8 mouse cellular contexts compared by ENCODE assay signal in genomic region chrX:73458877-73459392, GRCm38 (mm10). TPM values are rescaled to one million over a fixed set of nuclear protein-coding genes. Genes with fewer than 3 reads are reported as not detected.
DNase-seq lines count a peak whose midpoint lies in the region; ATAC-seq and TF ChIP-seq lines count a peak whose summit lies in the region.

TSS of gene Haus7 (minus strand) at chrX:73459044.

- H3K4me2 ChIP-seq in embryonic facial prominence, embryonic 13.5 days = peak within 1 kb of the TSS; percentile 63
- peak within 1 kb of the TSS; percentile 63 for H3K4me2 ChIP-seq in limb, embryonic 12.5 days
- H3K4me2 ChIP-seq in midbrain, embryonic 15.5 days = peak within 1 kb of the TSS; percentile 52

- DNase-seq in 3134 (ENCODE audit: extremely low read depth, insufficient read length, low spot score) = peak; percentile 99
- DNase-seq in adrenal gland, postnatal 36 days = peak; percentile 93
- DNase-seq in heart, adult 18-20 months = peak; percentile 89 to 97
- peak; percentile 96 for DNase-seq in kidney, adult 2 months
- peak; percentile 88 to 90 for DNase-seq in spleen, adult 2 months (ENCODE audit: low read depth in 1 of 2, low spot score in 2 of 2)

- H3K27ac ChIP-seq in embryonic facial prominence, embryonic 13.5 days = no peak within 1 kb of the TSS
- peak within 1 kb of the TSS; percentile 39; the same call in 1 of the 2 replicates for H3K27ac ChIP-seq in kidney, adult 2 months (ENCODE audit: insufficient read depth, low read depth, low read length)
- no peak within 1 kb of the TSS for H3K27ac ChIP-seq in limb, embryonic 12.5 days
- no peak within 1 kb of the TSS for H3K27ac ChIP-seq in midbrain, embryonic 15.5 days
- H3K27ac ChIP-seq in spleen, adult 2 months (ENCODE audit: insufficient read depth, low read length) = no peak within 1 kb of the TSS

- H3K9ac ChIP-seq in embryonic facial prominence, embryonic 13.5 days = peak within 1 kb of the TSS; percentile 68
- H3K9ac ChIP-seq in limb, embryonic 12.5 days (replicated peaks) = peak within 1 kb of the TSS; percentile 51
- peak within 1 kb of the TSS; percentile 43 for H3K9ac ChIP-seq in midbrain, embryonic 15.5 days

- peak; percentile 100 for ATAC-seq in embryonic facial prominence, embryonic 13.5 days (ENCODE audit: insufficient number of reproducible peaks, insufficient read depth, low FRiP score, low TSS enrichment, low read depth)
- peak; percentile 100 for ATAC-seq in limb, embryonic 12.5 days (ENCODE audit: insufficient number of reproducible peaks, insufficient read depth, low FRiP score, low TSS enrichment, low read depth)
- peak; percentile 100 for ATAC-seq in midbrain, embryonic 15.5 days (replicated peaks)

- no peaks in the 10 kb centered on the region for H3K9me3 ChIP-seq in embryonic facial prominence, embryonic 13.5 days
- no peaks in the 10 kb centered on the region for H3K9me3 ChIP-seq in limb, embryonic 12.5 days
- no peaks in the 10 kb centered on the region for H3K9me3 ChIP-seq in midbrain, embryonic 15.5 days

- H3K4me3 ChIP-seq in embryonic facial prominence, embryonic 13.5 days = peak within 1 kb of the TSS; percentile 55
- H3K4me3 ChIP-seq in kidney, adult 2 months (ENCODE audit: insufficient read depth, low read depth, low read length) = peak within 1 kb of the TSS; percentile 73
- peak within 1 kb of the TSS; percentile 55 for H3K4me3 ChIP-seq in limb, embryonic 12.5 days (replicated peaks)
- H3K4me3 ChIP-seq in midbrain, embryonic 15.5 days = peak within 1 kb of the TSS; percentile 56
- peak within 1 kb of the TSS; percentile 75 for H3K4me3 ChIP-seq in spleen, adult 2 months (ENCODE audit: extremely low read depth, insufficient read depth, insufficient read length)

- TF ChIP-seq POLR2A in kidney, adult 2 months (IDR thresholded peaks at IDR 0.05; ENCODE audit: low read depth, low read length) = no peak
- no peak for TF ChIP-seq POLR2A in spleen, adult 2 months (IDR thresholded peaks at IDR 0.05; ENCODE audit: low read depth, low read length)

- no peaks in the 10 kb centered on the region for H3K27me3 ChIP-seq in embryonic facial prominence, embryonic 13.5 days
- no peaks in the 10 kb centered on the region for H3K27me3 ChIP-seq in kidney, adult 2 months (replicated peaks; ENCODE audit: control insufficient read depth, insufficient read depth, low read length)
- H3K27me3 ChIP-seq in limb, embryonic 12.5 days = no peaks in the 10 kb centered on the region; the same call in 1 of the 2 replicates
- H3K27me3 ChIP-seq in midbrain, embryonic 15.5 days (replicated peaks) = no peaks in the 10 kb centered on the region
- H3K27me3 ChIP-seq in spleen, adult 2 months (ENCODE audit: control insufficient read depth, insufficient read depth, low read length) = no peaks in the 10 kb centered on the region

- peak; percentile 68 for TF ChIP-seq CTCF in kidney, adult 2 months (conservative IDR thresholded peaks at IDR 0.05; ENCODE audit: insufficient read depth, insufficient read length, low read depth, low read length)
- peak; percentile 13; the same call in 1 of the 2 replicates for TF ChIP-seq CTCF in spleen, adult 2 months (IDR thresholded peaks at IDR 0.05; ENCODE audit: extremely low read depth, insufficient read depth, insufficient read length, insufficient replicate concordance)

- peaks cover 2% of the 10 kb centered on the region; the same call in 1 of the 2 replicates for H3K36me3 ChIP-seq in embryonic facial prominence, embryonic 13.5 days
- H3K36me3 ChIP-seq in kidney, adult 2 months (ENCODE audit: control insufficient read depth, insufficient read depth, low read length) = no peaks in the 10 kb centered on the region
- H3K36me3 ChIP-seq in limb, embryonic 12.5 days = no peaks in the 10 kb centered on the region
- H3K36me3 ChIP-seq in midbrain, embryonic 15.5 days (replicated peaks) = no peaks in the 10 kb centered on the region
- H3K36me3 ChIP-seq in spleen, adult 2 months (ENCODE audit: control insufficient read depth, insufficient read depth, low read length) = no peaks in the 10 kb centered on the region

- peaks cover 2% of the 10 kb centered on the region; the same call in 1 of the 2 replicates for H3K4me1 ChIP-seq in embryonic facial prominence, embryonic 13.5 days
- peaks cover 3% of the 10 kb centered on the region; the same call in 1 of the 2 replicates for H3K4me1 ChIP-seq in kidney, adult 2 months (ENCODE audit: control insufficient read depth, insufficient read depth, low read length)
- H3K4me1 ChIP-seq in limb, embryonic 12.5 days (replicated peaks) = 0 out of 2 replicates have a peak, but pooled peaks cover 5% of the 10 kb centered on the region
- H3K4me1 ChIP-seq in midbrain, embryonic 15.5 days = peaks cover 7% of the 10 kb centered on the region
- H3K4me1 ChIP-seq in spleen, adult 2 months (ENCODE audit: control insufficient read depth, insufficient read depth, insufficient read length) = peaks cover 5% of the 10 kb centered on the region; the same call in 1 of the 2 replicates

- WGBS in embryonic facial prominence, embryonic 13.5 days = 26% methylated on average over 26 of the region's 26 CpGs
- WGBS in kidney, adult 2 months = under 1% methylated on average over 25 of the region's 26 CpGs
- 29% methylated on average over 26 of the region's 26 CpGs for WGBS in limb, embryonic 12.5 days
- 19% methylated on average over 26 of the region's 26 CpGs for WGBS in midbrain, embryonic 15.5 days
- 34% methylated on average over 26 of the region's 26 CpGs for WGBS in spleen, adult 2 months

RNA-seq across cellular contexts. Expression of gene Haus7, which starts in this region (rescaled TPM):
- total RNA-seq in adrenal gland, postnatal 36 days (2021) = 10 to 100 TPM; 30.0 to 31.5 TPM
- polyA plus RNA-seq in embryonic facial prominence, embryonic 13.5 days (2015; fragmentation: Nextera tagmentation; extraction: Ambion mirVana) = 83.0 and 96.2 TPM in 2 replicates
- 1 to 10 TPM; 6.2 to 9.1 TPM for total RNA-seq in heart, adult 18-20 months (2021)
- 12.9 and 13.8 TPM in 2 replicates for polyA plus RNA-seq in kidney, adult 2 months (2012; rRNA removed)
- 83.9 and 87.7 TPM in 2 replicates for polyA plus RNA-seq in limb, embryonic 12.5 days (2016; fragmentation: Nextera tagmentation; extraction: Ambion mirVana)
- 75.5 and 76.1 TPM in 2 replicates for polyA plus RNA-seq in midbrain, embryonic 15.5 days (2015; fragmentation: Nextera tagmentation; extraction: Ambion mirVana)
- 8.6 and 9.2 TPM in 2 replicates for polyA plus RNA-seq in spleen, adult 2 months (2012; rRNA removed)
